Mouse (Mus musculus): ENCODE measurements around the gene Gm10799.
"Not testable (repeated sequence)": the region's sequence is repeated elsewhere in the genome, so short reads cannot be mapped to it uniquely, and the experiment has no call there.

Gene Gm10799

GRCm38 (mm10) chr2:104068450-104068849 is at the start of gene Gm10799:
Gene Gm10799, minus strand, starts transcription at chr2:104068550.
- not testable (repeated sequence) for DNase-seq

GRCm38 (mm10) chr2:104117173-104117572 is 48.8 kb upstream of the Gm10799 start:
- not testable (repeated sequence) for DNase-seq

DNA sequence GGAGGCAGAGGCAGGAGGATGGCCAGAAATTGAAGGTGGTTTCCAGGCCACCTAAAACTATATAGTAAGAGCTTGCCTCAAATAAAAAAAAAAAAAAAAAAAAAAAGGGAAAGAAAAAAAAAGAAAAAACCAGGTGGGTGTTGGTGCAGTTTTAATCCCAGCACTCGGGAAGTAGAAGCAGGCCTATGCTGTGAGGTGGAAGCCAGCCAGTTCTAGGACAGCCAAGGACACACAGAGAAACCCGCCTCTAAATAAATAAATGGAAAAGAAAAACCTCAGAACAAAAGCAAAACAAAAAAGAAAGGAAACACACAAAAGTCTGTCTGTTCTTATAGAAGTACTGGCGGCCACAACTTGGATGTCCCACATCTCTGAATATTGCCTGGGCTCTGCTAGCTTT is 46.5 kb upstream of the Gm10799 start:
- no peak for DNase-seq

DNA sequence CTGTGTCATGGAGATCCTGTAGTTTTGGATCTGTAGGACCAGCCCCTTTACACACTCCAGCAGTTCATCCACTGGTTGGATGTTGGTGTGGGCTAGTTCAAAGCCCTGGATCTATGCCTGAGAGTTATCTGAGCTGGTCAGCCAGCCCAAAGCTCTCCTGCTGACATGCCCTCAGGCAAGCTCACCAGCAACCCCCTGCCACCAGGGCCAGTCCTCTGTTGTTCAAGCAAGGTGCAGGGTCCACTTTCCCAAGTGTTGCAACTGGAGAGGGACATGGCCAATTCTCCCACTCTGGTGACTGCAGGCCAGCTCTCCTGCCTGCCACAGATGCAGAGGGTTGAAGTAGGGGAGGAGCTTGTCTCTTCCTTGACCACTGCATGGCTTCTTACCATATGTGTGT is 45.2 kb upstream of the Gm10799 start:
- not testable (repeated sequence) for DNase-seq

DNA sequence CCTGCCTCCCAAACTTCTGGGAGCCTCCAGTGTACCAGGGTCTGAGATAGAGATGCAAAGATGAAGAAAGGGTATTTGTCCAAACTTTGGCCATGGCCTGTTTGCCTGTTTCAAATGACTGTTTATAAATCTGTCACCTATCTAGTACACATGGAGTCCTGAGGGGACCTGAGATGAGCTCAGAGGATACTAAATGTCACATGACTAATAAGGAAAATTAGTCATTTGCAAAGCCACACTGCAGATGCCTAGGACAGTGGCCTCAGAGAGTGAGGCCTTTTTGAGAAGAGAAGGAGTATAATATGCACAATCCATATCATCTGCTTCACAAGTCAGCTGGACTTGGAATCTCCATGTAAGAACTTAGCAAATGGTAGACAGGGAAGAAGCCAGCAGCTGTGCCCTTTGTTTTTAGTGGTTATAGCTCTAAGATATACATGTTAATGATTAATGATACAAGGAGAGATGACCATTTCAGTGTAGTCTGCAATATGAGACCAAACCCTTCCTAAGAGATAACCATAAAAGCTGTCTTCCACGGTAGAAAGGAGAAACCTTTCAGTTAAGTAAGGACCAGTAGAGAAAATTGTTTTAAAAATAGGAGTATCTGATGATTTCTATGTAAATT is 42.9 kb upstream of the Gm10799 start:
- DNase-seq, result not testable (repeated sequence)

- no peak for DNase-seq
These were observed 41.7 kb upstream of the Gm10799 start for GRCm38 (mm10) chr2:104110031-104110430.

- DNase-seq, result no peak
These were observed 41.2 kb upstream of the Gm10799 start for GRCm38 (mm10) chr2:104109528-104109927.

- DNase-seq, result not testable (repeated sequence)
These were observed 40.7 kb upstream of the Gm10799 start for GRCm38 (mm10) chr2:104109021-104109420.

GRCm38 (mm10) chr2:104104800-104105199 is 36.5 kb upstream of the Gm10799 start:
- DNase-seq, result no peak

GRCm38 (mm10) chr2:104099946-104100345 is 31.6 kb upstream of the Gm10799 start:
- DNase-seq, result no peak

DNA sequence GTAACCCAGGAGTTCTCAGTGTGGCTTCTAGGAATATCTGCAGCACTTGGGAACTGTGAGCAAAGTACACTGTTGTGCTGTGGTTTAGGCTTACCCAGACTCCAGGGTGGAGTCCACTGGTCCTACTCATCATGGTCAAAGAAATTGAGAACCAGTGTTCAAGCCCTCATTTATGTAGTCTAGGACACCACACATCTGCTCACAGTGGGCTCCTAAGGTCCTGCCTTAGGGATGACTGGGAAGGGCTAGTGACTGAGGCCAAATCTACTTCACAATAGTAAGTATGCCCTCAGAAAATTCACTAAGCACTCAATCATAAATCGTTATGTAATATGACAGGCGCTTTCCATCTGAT is 30.9 kb upstream of the Gm10799 start:
- no peak for DNase-seq

DNA sequence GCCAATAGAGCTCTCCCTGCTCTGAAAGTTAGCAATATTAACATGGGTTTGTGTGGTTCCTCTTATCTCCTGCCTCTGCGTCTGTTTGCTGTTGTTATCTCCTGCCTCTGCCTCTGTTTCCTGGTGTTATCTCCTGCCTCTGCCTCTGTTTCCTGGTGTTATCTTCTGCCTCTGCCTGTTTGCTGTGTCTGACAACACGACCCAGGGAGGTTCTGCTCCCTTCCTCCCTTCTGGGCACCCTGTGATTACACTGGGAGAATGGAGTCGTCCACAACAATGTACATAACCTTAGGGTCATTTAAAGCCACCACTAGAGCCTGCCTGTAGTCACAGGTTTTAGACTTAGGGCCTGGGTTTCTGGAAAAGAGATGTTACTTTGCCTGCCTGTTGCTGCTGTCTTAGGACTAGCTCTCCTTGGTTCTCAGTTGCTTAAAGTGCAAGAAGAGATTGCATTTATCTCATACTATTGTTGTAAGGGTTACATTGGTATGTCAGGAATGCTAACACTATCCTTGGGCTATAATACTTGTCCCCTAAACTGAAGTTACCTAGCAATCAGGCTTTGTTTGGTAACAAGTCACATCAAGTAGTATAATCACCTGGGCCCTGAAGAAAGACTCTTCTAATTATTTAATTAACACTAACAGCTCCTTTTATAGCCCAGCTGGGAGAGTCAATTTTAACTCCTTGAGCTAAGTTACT is 30.3 kb upstream of the Gm10799 start:
- DNase-seq, result no peak

GRCm38 (mm10) chr2:104097396-104097795 is 29.0 kb upstream of the Gm10799 start:
- DNase-seq, result not testable (repeated sequence)

DNA sequence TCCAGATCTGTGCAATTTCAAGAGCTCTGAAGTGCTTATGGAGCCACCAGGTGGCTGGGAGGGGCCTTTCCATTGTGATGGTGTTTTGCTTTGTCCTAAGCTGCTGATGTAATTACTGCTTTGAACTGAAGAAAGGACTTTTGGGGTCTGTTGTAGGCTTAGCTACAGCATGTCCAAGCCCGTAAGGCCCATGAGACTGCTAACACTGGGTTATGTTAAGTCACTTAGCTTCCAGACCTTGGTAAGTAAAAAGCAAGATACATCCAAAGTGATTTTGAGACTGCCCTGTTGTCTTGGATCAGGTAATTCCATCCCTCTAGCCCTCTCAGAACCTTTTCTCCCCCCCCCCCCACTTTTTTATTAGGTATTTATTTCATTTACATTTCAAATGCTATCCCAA is 28.4 kb upstream of the Gm10799 start:
- not testable (repeated sequence) for DNase-seq

DNA sequence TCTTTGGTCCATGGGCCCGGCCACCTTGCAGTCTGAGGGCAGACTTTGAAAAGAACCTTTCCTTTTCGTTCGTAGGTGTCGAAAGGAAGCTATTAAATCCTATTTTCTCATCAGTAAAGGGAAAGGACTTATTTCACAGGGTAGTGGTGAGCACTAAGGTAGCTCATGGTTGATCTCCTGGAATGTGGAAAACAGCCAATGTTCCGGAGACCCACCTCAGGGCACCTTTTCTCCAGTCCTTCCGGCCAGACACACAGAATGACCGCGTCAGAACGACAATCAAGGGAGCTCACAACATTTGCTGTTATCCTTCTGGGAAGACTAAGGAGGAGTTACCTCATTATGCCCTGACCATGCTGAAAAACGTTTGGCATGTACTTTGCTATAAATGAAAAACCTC is 27.9 kb upstream of the Gm10799 start:
- DNase-seq, result no peak

DNA sequence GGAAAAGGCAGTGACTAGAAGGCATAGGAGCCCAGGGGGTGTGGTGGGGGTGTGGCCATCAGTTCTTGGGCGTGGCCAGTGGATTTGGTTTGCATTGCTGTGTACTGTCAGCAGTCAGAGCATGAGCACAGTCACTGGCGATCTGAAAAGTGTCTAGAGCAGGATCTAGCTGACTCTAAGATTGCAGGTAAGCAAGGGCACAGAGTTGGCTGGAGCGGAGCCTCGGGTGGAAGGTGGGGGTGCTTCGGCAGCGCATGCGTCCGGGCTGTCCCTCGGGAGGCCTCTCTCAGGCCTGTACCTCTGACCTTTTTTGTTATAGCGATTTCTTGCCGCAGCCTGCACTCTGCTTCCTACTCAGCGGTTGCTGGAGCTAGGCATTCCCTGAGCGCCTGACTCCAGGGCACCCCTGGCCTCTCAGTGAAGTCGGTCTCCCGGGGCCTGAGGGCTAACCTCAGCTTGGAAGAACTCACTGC is 27.4 kb upstream of the Gm10799 start, which contains the start of gene Cd59a:
Cd59a (plus strand) TSS at position 61 of the 473 bp plus-strand sequence.
- peak; percentile 45 to 60 for DNase-seq

DNA sequence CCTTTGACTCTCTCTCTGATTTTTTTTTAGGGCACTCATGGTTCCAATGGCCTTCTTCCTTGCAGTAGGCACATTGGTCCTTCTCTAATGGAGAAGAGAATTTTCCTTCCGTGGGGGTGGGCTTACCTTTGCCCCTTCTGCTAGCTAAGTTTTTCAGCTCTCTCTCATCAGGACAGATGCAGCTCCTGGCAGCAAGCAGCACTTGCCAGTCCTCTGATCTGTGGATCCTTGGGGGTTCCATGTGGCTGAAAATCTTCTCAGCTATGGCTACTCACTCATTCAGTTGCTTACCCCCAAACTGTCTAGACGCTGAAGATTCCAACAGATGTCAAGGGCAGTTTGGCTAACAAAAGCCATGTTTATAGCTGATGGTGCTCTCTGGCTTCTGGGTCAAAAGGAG is 25.0 kb upstream of the Gm10799 start:
- no peak for DNase-seq

GRCm38 (mm10) chr2:104087562-104087961 is 19.2 kb upstream of the Gm10799 start:
- DNase-seq, result not testable (repeated sequence)

DNA sequence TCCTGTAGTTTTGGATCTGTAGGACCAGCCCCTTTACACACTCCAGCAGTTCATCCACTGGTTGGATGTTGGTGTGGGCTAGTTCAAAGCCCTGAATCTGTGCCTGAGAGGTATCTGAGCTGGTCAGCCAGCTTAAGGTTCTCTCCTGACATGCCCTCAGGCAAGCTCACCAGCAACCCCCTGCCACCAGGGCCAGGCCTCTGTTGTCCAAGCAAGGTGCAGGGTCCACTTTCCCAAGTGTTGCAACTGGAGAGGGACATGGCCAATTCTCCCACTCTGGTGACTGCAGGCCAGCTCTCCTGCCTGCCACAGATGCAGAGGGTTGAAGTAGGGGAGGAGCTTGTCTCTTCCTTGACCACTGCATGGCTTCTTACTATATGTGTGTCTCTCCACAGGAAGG is 15.7 kb upstream of the Gm10799 start:
- DNase-seq, result not testable (repeated sequence)

- DNase-seq, result no peak
These were observed 14.1 kb upstream of the Gm10799 start for GRCm38 (mm10) chr2:104082474-104082873.

- not testable (repeated sequence) for DNase-seq
These were observed 13.2 kb upstream of the Gm10799 start for GRCm38 (mm10) chr2:104081436-104082050.

DNA sequence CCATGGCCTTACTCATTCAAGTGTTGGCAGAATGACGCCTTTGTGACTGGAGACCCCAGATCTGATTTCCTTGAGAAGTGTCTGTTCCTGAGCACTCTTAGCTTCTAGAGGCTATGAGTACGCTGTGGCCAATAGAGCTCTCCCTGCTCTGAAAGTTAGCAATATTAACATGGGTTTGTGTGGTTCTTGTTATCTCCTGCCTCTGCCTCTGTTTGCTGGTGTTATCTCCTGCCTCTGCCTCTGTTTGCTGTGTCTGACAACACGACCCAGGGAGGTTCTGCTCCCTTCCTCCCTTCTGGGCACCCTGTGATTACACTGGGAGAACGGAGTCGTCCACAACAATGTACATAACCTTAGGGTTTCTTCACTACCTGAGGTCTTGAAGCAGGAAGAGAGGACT is 9.9 kb upstream of the Gm10799 start:
- DNase-seq, result not testable (repeated sequence)

GRCm38 (mm10) chr2:104069704-104070185 is 1.4 kb upstream of the Gm10799 start, which contains the start of gene Cd59b:
Gene Cd59b, plus strand, starts transcription at chr2:104069849.
- DNase-seq, result peak; percentile 21 to 52

DNA sequence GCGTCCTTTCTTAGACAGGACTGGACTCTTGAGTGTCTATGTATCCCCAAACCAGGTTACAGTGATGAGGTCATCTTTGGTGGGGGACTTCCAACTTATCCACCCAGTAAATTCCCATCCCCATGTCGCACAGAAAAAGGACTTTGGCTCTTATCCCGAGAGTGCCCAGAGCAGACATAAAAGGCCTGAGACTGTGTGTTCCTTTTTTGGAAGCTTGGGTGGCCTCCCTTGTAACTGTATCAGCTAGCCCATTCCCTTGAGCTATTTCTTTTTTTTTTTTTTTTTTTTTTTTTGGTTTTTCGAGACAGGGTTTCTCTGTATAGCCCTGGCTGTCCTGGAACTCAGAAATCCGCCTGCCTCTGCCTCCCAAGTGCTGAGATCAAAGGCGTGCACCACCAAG is 2.8 kb downstream of the Gm10799 start, which contains the start of gene Gm10912:
Gm10912 (plus strand) TSS at position 301 of the 400 bp plus-strand sequence.
- not testable (repeated sequence) for DNase-seq

Measured in spleen, adult 18-20 months (tissue).